Mouse (Mus musculus): ENCODE results near the gene Cacna1g. TPM values are rescaled to one million over a fixed set of nuclear protein-coding genes. Genes with fewer than 3 reads are reported as not detected.

Cacna1g gene
- polyA plus RNA-seq, 1 experiment from 2014 or later: 5.8 TPM

GRCm38 (mm10) chr11:94445300-94445699 lies 28.7 kb downstream of the Cacna1g start:
- Histone ChIP-seq H3K36me3 (ENCODE audit: control insufficient read depth, insufficient read depth) (no peaks in the 10 kb centered on the region), H3K27ac (ENCODE audit: low read length) (no peak overlapping the region), H3K4me3 (ENCODE audit: low read length) (no peak overlapping the region), H3K4me2 (ENCODE audit: low read depth, low read length) (no peak overlapping the region), H3K9me3 (replicated peaks; ENCODE audit: control insufficient read depth, low read length) (no peaks in the 10 kb centered on the region), H3K4me1 (ENCODE audit: control insufficient read depth, insufficient read depth, low read length) (peaks cover 32% of the 10 kb centered on the region), H3K9ac (ENCODE audit: low read length) (no peak overlapping the region), H3K27me3 (ENCODE audit: control insufficient read depth, insufficient read depth, low read length) (peaks cover 2% of the 10 kb centered on the region; the same call in 1 of the 2 replicates)
- ATAC-seq (replicated peaks; ENCODE audit: extremely low read depth, insufficient read depth, low FRiP score): no peak
- WGBS: 64% methylated on average over 4 of the region's 4 CpGs

DNA sequence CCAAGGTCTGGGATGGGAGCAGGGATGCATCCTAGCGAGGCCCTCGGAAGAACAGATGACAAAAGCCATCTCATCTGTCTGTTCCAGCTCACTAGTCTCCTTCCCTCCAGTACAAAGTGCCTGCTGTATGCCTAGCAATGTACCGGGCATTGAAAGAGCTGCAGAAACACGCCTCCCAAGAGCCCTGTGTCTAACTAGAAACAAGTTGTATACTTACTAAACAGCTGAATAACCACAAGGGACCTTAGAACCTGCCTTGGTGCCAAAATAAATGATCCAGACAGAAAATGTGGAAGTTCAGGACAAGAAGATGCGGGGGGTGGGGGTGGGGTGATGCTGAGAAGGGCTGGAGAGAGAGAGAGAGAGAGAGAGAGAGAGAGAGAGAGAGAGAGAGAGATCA lies 29.2 kb downstream of the Cacna1g start:
- no peak overlapping the region for H3K27ac ChIP-seq (ENCODE audit: low read length)
- no peaks in the 10 kb centered on the region for H3K9me3 ChIP-seq (replicated peaks; ENCODE audit: control insufficient read depth, low read length)
- H3K36me3 ChIP-seq (ENCODE audit: control insufficient read depth, insufficient read depth): no peaks in the 10 kb centered on the region
- 70% methylated on average over 5 of the region's 5 CpGs for WGBS
- H3K27me3 ChIP-seq (ENCODE audit: control insufficient read depth, insufficient read depth, low read length): peaks cover 2% of the 10 kb centered on the region; the same call in 1 of the 2 replicates
- peaks cover 29% of the 10 kb centered on the region for H3K4me1 ChIP-seq (ENCODE audit: control insufficient read depth, insufficient read depth, low read length)
- no peak overlapping the region for H3K9ac ChIP-seq (ENCODE audit: low read length)
- no peak overlapping the region for H3K4me2 ChIP-seq (ENCODE audit: low read depth, low read length)
- no peak for ATAC-seq (replicated peaks; ENCODE audit: extremely low read depth, insufficient read depth, low FRiP score)
- no peak overlapping the region for H3K4me3 ChIP-seq (ENCODE audit: low read length)

GRCm38 (mm10) chr11:94441752-94442151 lies 32.2 kb downstream of the Cacna1g start:
- peaks cover 5% of the 10 kb centered on the region for H3K27me3 ChIP-seq (ENCODE audit: control insufficient read depth, insufficient read depth, low read length)
- H3K4me2 ChIP-seq (ENCODE audit: low read depth, low read length): no peak overlapping the region
- no peak overlapping the region for H3K4me3 ChIP-seq (ENCODE audit: low read length)
- no peak overlapping the region for H3K9ac ChIP-seq (ENCODE audit: low read length)
- WGBS: 51% methylated on average over 9 of the region's 9 CpGs
- H3K36me3 ChIP-seq (ENCODE audit: control insufficient read depth, insufficient read depth): no peaks in the 10 kb centered on the region
- no peaks in the 10 kb centered on the region for H3K9me3 ChIP-seq (replicated peaks; ENCODE audit: control insufficient read depth, low read length)
- H3K27ac ChIP-seq (ENCODE audit: low read length): no peak overlapping the region
- peaks cover 11% of the 10 kb centered on the region for H3K4me1 ChIP-seq (ENCODE audit: control insufficient read depth, insufficient read depth, low read length)
- ATAC-seq (replicated peaks; ENCODE audit: extremely low read depth, insufficient read depth, low FRiP score): no peak

GRCm38 (mm10) chr11:94441122-94441521 lies 32.9 kb downstream of the Cacna1g start:
- H3K27me3 ChIP-seq (ENCODE audit: control insufficient read depth, insufficient read depth, low read length): peaks cover 3% of the 10 kb centered on the region
- no peak overlapping the region for H3K4me2 ChIP-seq (ENCODE audit: low read depth, low read length)
- WGBS: 38% methylated on average over 7 of the region's 7 CpGs
- H3K36me3 ChIP-seq (ENCODE audit: control insufficient read depth, insufficient read depth): no peaks in the 10 kb centered on the region
- H3K27ac ChIP-seq (ENCODE audit: low read length): 0 out of 2 replicates have a peak overlapping the region, but pooled peaks have one; percentile 37
- no peak overlapping the region; the same call in 1 of the 2 replicates for H3K9ac ChIP-seq (ENCODE audit: low read length)
- H3K4me3 ChIP-seq (ENCODE audit: low read length): no peak overlapping the region
- H3K4me1 ChIP-seq (ENCODE audit: control insufficient read depth, insufficient read depth, low read length): peaks cover 11% of the 10 kb centered on the region
- H3K9me3 ChIP-seq (replicated peaks; ENCODE audit: control insufficient read depth, low read length): no peaks in the 10 kb centered on the region
- peak; percentile 30; the same call in 1 of the 2 replicates for ATAC-seq (replicated peaks; ENCODE audit: extremely low read depth, insufficient read depth, low FRiP score)

GRCm38 (mm10) chr11:94440421-94440820 lies 33.6 kb downstream of the Cacna1g start:
- peaks cover 11% of the 10 kb centered on the region for H3K4me1 ChIP-seq (ENCODE audit: control insufficient read depth, insufficient read depth, low read length)
- H3K27me3 ChIP-seq (ENCODE audit: control insufficient read depth, insufficient read depth, low read length): peaks cover 3% of the 10 kb centered on the region; the same call in 1 of the 2 replicates
- H3K9ac ChIP-seq (ENCODE audit: low read length): no peak overlapping the region
- no peak for ATAC-seq (replicated peaks; ENCODE audit: extremely low read depth, insufficient read depth, low FRiP score)
- H3K4me3 ChIP-seq (ENCODE audit: low read length): no peak overlapping the region
- no peak overlapping the region for H3K4me2 ChIP-seq (ENCODE audit: low read depth, low read length)
- no peaks in the 10 kb centered on the region for H3K9me3 ChIP-seq (replicated peaks; ENCODE audit: control insufficient read depth, low read length)
- 92% methylated on average over 6 of the region's 6 CpGs for WGBS
- no peaks in the 10 kb centered on the region for H3K36me3 ChIP-seq (ENCODE audit: control insufficient read depth, insufficient read depth)
- H3K27ac ChIP-seq (ENCODE audit: low read length): no peak overlapping the region

- H3K9me3 ChIP-seq (replicated peaks; ENCODE audit: control insufficient read depth, low read length): no peaks in the 10 kb centered on the region
- peaks cover 15% of the 10 kb centered on the region for H3K27me3 ChIP-seq (ENCODE audit: control insufficient read depth, insufficient read depth, low read length)
- H3K36me3 ChIP-seq (ENCODE audit: control insufficient read depth, insufficient read depth): no peaks in the 10 kb centered on the region
- no peak overlapping the region for H3K9ac ChIP-seq (ENCODE audit: low read length)
- 0 out of 2 replicates have a peak overlapping the region, but pooled peaks have one; percentile 1 for H3K4me2 ChIP-seq (ENCODE audit: low read depth, low read length)
- 0 out of 2 replicates have a peak, but pooled peaks have one; percentile 10 for ATAC-seq (replicated peaks; ENCODE audit: extremely low read depth, insufficient read depth, low FRiP score)
- peak overlapping the region; percentile 73 for H3K27ac ChIP-seq (ENCODE audit: low read length)
- peaks cover 21% of the 10 kb centered on the region for H3K4me1 ChIP-seq (ENCODE audit: control insufficient read depth, insufficient read depth, low read length)
- no peak overlapping the region for H3K4me3 ChIP-seq (ENCODE audit: low read length)
- WGBS: 19% methylated on average over 9 of the region's 9 CpGs
Measured at GRCm38 (mm10) chr11:94429011-94429651, 44.9 kb downstream of the Cacna1g start.

DNA sequence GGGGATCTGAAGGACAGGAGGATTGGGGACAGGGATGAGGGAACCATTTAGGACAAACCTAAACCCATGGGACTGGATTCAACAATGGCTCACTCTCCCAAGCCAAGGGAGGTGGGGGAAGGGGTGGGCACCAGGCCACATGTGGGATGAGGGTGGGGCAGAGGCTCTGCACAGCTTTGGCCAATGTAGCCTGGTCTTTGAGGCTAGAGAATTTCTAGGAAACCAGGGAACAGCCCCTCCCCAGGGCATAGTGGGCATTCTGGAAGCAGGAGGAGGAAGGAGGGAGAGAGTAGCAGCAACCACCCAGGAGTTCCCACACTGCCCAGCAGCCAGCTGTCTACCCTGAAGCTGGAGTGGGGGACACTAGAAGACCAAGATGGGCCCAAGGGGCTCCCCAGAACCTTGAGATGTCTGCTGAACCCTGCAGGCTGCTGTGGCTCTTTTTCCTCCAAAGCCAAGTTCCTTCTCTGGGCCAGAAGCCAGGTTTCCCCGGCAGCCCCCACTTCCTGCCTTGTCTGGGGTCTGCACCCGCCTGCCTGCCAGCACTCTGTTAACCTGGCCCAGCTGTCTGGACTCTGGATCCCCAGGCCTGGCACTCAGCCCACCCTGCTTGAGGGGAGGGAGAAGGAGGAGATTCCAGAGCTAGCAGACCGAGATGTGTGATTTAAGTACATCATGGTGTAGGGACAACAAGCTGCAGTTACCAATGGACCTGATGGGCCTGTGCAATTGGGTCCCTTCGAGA lies 45.7 kb downstream of the Cacna1g start:
- H3K4me2 ChIP-seq (ENCODE audit: low read depth, low read length): peak overlapping the region; percentile 7; the same call in 1 of the 2 replicates
- peak; percentile 89 for ATAC-seq (replicated peaks; ENCODE audit: extremely low read depth, insufficient read depth, low FRiP score)
- no peak overlapping the region for H3K4me3 ChIP-seq (ENCODE audit: low read length)
- WGBS: 2% methylated on average over 4 of the region's 4 CpGs
- H3K36me3 ChIP-seq (ENCODE audit: control insufficient read depth, insufficient read depth): no peaks in the 10 kb centered on the region
- peaks cover 13% of the 10 kb centered on the region for H3K27me3 ChIP-seq (ENCODE audit: control insufficient read depth, insufficient read depth, low read length)
- peaks cover 25% of the 10 kb centered on the region for H3K4me1 ChIP-seq (ENCODE audit: control insufficient read depth, insufficient read depth, low read length)
- no peak overlapping the region for H3K9ac ChIP-seq (ENCODE audit: low read length)
- peak overlapping the region; percentile 73 for H3K27ac ChIP-seq (ENCODE audit: low read length)
- no peaks in the 10 kb centered on the region for H3K9me3 ChIP-seq (replicated peaks; ENCODE audit: control insufficient read depth, low read length)

DNA sequence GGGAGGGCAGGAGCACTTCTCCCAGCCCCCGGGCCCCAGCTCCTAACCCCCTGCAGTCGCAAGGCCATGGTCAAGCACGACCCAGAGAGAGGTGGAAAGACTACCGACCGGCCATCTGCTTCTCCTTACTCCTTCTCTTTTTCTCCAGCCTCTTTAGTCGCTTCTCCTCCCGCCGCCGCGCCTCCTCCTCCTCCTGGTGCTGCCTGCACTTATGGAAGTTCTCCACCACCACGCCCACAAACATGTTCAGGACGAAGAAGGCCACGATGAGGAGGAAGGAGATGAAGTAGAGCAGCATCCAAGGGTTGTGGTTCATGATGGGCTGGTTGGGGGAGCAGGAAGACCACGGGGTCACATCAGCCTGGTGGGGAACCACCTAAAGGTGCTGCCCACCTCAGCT lies 48.3 kb downstream of the Cacna1g start:
- Histone ChIP-seq H3K36me3 (ENCODE audit: control insufficient read depth, insufficient read depth) (no peaks in the 10 kb centered on the region), H3K27ac (ENCODE audit: low read length) (no peak overlapping the region), H3K27me3 (ENCODE audit: control insufficient read depth, insufficient read depth, low read length) (peaks cover 5% of the 10 kb centered on the region), H3K9me3 (replicated peaks; ENCODE audit: control insufficient read depth, low read length) (no peaks in the 10 kb centered on the region), H3K4me2 (ENCODE audit: low read depth, low read length) (no peak overlapping the region), H3K9ac (ENCODE audit: low read length) (no peak overlapping the region), H3K4me1 (ENCODE audit: control insufficient read depth, insufficient read depth, low read length) (peaks cover 27% of the 10 kb centered on the region), H3K4me3 (ENCODE audit: low read length) (no peak overlapping the region)
- ATAC-seq (replicated peaks; ENCODE audit: extremely low read depth, insufficient read depth, low FRiP score): no peak
- 69% methylated on average over 14 of the region's 14 CpGs for WGBS

DNA sequence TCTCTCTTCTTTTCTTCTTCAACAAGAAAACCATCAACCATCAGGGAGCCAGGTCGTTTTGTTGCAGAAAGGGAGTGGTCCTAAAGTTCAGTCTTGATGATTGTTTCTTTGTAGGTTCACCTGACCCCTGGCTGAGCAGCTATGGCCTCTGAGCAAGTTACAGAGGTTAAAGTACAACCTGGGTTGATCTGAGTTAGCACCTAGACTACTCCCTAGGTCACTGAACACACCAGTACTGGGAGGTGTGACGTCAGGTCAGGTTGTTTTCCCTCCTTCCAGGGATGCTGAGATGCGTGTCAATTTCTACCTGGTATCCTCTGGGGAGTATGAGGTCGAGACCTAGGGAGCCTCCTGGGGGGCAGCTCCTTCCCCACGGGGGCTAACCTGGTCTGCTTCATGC lies 48.8 kb downstream of the Cacna1g start:
- Histone ChIP-seq H3K27me3 (ENCODE audit: control insufficient read depth, insufficient read depth, low read length) (peaks cover 5% of the 10 kb centered on the region), H3K9ac (ENCODE audit: low read length) (no peak overlapping the region), H3K4me2 (ENCODE audit: low read depth, low read length) (no peak overlapping the region), H3K4me3 (ENCODE audit: low read length) (no peak overlapping the region), H3K4me1 (ENCODE audit: control insufficient read depth, insufficient read depth, low read length) (peaks cover 29% of the 10 kb centered on the region), H3K36me3 (ENCODE audit: control insufficient read depth, insufficient read depth) (no peaks in the 10 kb centered on the region), H3K27ac (ENCODE audit: low read length) (no peak overlapping the region), H3K9me3 (replicated peaks; ENCODE audit: control insufficient read depth, low read length) (no peaks in the 10 kb centered on the region)
- 60% methylated on average over 5 of the region's 5 CpGs for WGBS
- ATAC-seq (replicated peaks; ENCODE audit: extremely low read depth, insufficient read depth, low FRiP score): no peak

Measured in heart, embryonic 16.5 days (tissue).